Mouse (Mus musculus): Measurements from ENCODE around the gene Mical1. TPM values are rescaled to one million over a fixed set of nuclear protein-coding genes. Genes with fewer than 3 reads are reported as not detected.

The Mical1 gene
- polyA plus RNA-seq, 1 experiment: 130 TPM

- Histone ChIP-seq H3K27me3 (ENCODE audit: control insufficient read depth, insufficient read depth, low read length) (no peaks in the 10 kb centered on the region), H3K36me3 (ENCODE audit: control insufficient read depth, insufficient read depth, low read length) (peaks cover 9% of the 10 kb centered on the region), H3K4me1 (ENCODE audit: control insufficient read depth, insufficient read depth, insufficient read length) (peaks cover 24% of the 10 kb centered on the region; the same call in 1 of the 2 replicates), H3K4me3 (ENCODE audit: extremely low read depth, insufficient read depth, insufficient read length) (no peak overlapping the region), H3K27ac (ENCODE audit: insufficient read depth, low read length) (peak overlapping the region; percentile 76)
- 14% methylated on average over 6 of the region's 6 CpGs for WGBS
- peak in 1 of 2 experiments; percentile 67 for DNase-seq (ENCODE audit: low read depth in 1 of 2, low spot score in 2 of 2)
- no peak for TF ChIP-seq CTCF (IDR thresholded peaks at IDR 0.05; ENCODE audit: extremely low read depth, insufficient read depth, insufficient read length, insufficient replicate concordance)
- TF ChIP-seq POLR2A (IDR thresholded peaks at IDR 0.05; ENCODE audit: low read depth, low read length): no peak
Measured at GRCm38 (mm10) chr10:41473782-41474468, 2.2 kb upstream of the Mical1 start.

GRCm38 (mm10) chr10:41474981-41475391 is 1.1 kb upstream of the Mical1 start:
- WGBS: 76% methylated on average over 1 of the region's 1 CpGs
- Histone ChIP-seq H3K27ac (ENCODE audit: insufficient read depth, low read length) (peak overlapping the region; percentile 73), H3K4me1 (ENCODE audit: control insufficient read depth, insufficient read depth, insufficient read length) (peaks cover 24% of the 10 kb centered on the region; the same call in 1 of the 2 replicates), H3K36me3 (ENCODE audit: control insufficient read depth, insufficient read depth, low read length) (peaks cover 19% of the 10 kb centered on the region), H3K27me3 (ENCODE audit: control insufficient read depth, insufficient read depth, low read length) (no peaks in the 10 kb centered on the region), H3K4me3 (ENCODE audit: extremely low read depth, insufficient read depth, insufficient read length) (no peak overlapping the region)
- no peak for DNase-seq (ENCODE audit: low read depth in 1 of 2, low spot score in 2 of 2)
- TF ChIP-seq POLR2A (IDR thresholded peaks at IDR 0.05; ENCODE audit: low read depth, low read length) (no peak), CTCF (IDR thresholded peaks at IDR 0.05; ENCODE audit: extremely low read depth, insufficient read depth, insufficient read length, insufficient replicate concordance) (no peak)

GRCm38 (mm10) chr10:41477018-41477277 is 834 bp downstream of the Mical1 start:
- TF ChIP-seq CTCF (IDR thresholded peaks at IDR 0.05; ENCODE audit: extremely low read depth, insufficient read depth, insufficient read length, insufficient replicate concordance) (no peak), POLR2A (IDR thresholded peaks at IDR 0.05; ENCODE audit: low read depth, low read length) (no peak)
- Histone ChIP-seq H3K4me3 (ENCODE audit: extremely low read depth, insufficient read depth, insufficient read length) (peak overlapping the region; percentile 65), H3K27ac (ENCODE audit: insufficient read depth, low read length) (peak overlapping the region; percentile 87), H3K4me1 (ENCODE audit: control insufficient read depth, insufficient read depth, insufficient read length) (peaks cover 24% of the 10 kb centered on the region; the same call in 1 of the 2 replicates), H3K36me3 (ENCODE audit: control insufficient read depth, insufficient read depth, low read length) (peaks cover 35% of the 10 kb centered on the region), H3K27me3 (ENCODE audit: control insufficient read depth, insufficient read depth, low read length) (no peaks in the 10 kb centered on the region)
- no peak for DNase-seq (ENCODE audit: low read depth in 1 of 2, low spot score in 2 of 2)
- under 1% methylated on average over 9 of the region's 9 CpGs for WGBS

GRCm38 (mm10) chr10:41477278-41478181 is 1.4 kb downstream of the Mical1 start:
- H3K36me3 ChIP-seq (ENCODE audit: control insufficient read depth, insufficient read depth, low read length): peaks cover 40% of the 10 kb centered on the region
- WGBS: 5% methylated on average over 20 of the region's 20 CpGs
- no peaks in the 10 kb centered on the region for H3K27me3 ChIP-seq (ENCODE audit: control insufficient read depth, insufficient read depth, low read length)
- H3K4me1 ChIP-seq (ENCODE audit: control insufficient read depth, insufficient read depth, insufficient read length): peaks cover 24% of the 10 kb centered on the region; the same call in 1 of the 2 replicates
- H3K4me3 ChIP-seq (ENCODE audit: extremely low read depth, insufficient read depth, insufficient read length): peak overlapping the region; percentile 65
- peak in 1 of 2 experiments; percentile 53 for DNase-seq (ENCODE audit: low read depth in 1 of 2, low spot score in 2 of 2)
- TF ChIP-seq POLR2A (IDR thresholded peaks at IDR 0.05; ENCODE audit: low read depth, low read length): peak; percentile 35
- no peak for TF ChIP-seq CTCF (IDR thresholded peaks at IDR 0.05; ENCODE audit: extremely low read depth, insufficient read depth, insufficient read length, insufficient replicate concordance)
- peak overlapping the region; percentile 87 for H3K27ac ChIP-seq (ENCODE audit: insufficient read depth, low read length)

- WGBS: 87% methylated on average over 3 of the region's 3 CpGs
- H3K4me3 ChIP-seq (ENCODE audit: extremely low read depth, insufficient read depth, insufficient read length): no peak overlapping the region
- H3K27me3 ChIP-seq (ENCODE audit: control insufficient read depth, insufficient read depth, low read length): no peaks in the 10 kb centered on the region
- H3K27ac ChIP-seq (ENCODE audit: insufficient read depth, low read length): no peak overlapping the region
- H3K4me1 ChIP-seq (ENCODE audit: control insufficient read depth, insufficient read depth, insufficient read length): peaks cover 9% of the 10 kb centered on the region; the same call in 1 of the 2 replicates
- H3K36me3 ChIP-seq (ENCODE audit: control insufficient read depth, insufficient read depth, low read length): peaks cover 61% of the 10 kb centered on the region
- TF ChIP-seq CTCF (IDR thresholded peaks at IDR 0.05; ENCODE audit: extremely low read depth, insufficient read depth, insufficient read length, insufficient replicate concordance): no peak
- TF ChIP-seq POLR2A (IDR thresholded peaks at IDR 0.05; ENCODE audit: low read depth, low read length): no peak
- DNase-seq (ENCODE audit: low read depth in 1 of 2, low spot score in 2 of 2): no peak
Measured at GRCm38 (mm10) chr10:41479961-41480360, 3.8 kb downstream of the Mical1 start.

GRCm38 (mm10) chr10:41480938-41481880 is 5.1 kb downstream of the Mical1 start:
- no peak for TF ChIP-seq CTCF (IDR thresholded peaks at IDR 0.05; ENCODE audit: extremely low read depth, insufficient read depth, insufficient read length, insufficient replicate concordance)
- no peak for TF ChIP-seq POLR2A (IDR thresholded peaks at IDR 0.05; ENCODE audit: low read depth, low read length)
- WGBS: 86% methylated on average over 33 of the region's 33 CpGs
- Histone ChIP-seq H3K4me3 (ENCODE audit: extremely low read depth, insufficient read depth, insufficient read length) (no peak overlapping the region), H3K36me3 (ENCODE audit: control insufficient read depth, insufficient read depth, low read length) (peaks cover 74% of the 10 kb centered on the region), H3K27me3 (ENCODE audit: control insufficient read depth, insufficient read depth, low read length) (no peaks in the 10 kb centered on the region), H3K27ac (ENCODE audit: insufficient read depth, low read length) (no peak overlapping the region), H3K4me1 (ENCODE audit: control insufficient read depth, insufficient read depth, insufficient read length) (peaks cover 6% of the 10 kb centered on the region; the same call in 1 of the 2 replicates)
- DNase-seq (ENCODE audit: low read depth in 1 of 2, low spot score in 2 of 2): no peak
